Mouse (Mus musculus): ENCODE results near the gene Umad1. TPM values are rescaled to one million over a fixed set of nuclear protein-coding genes. Genes with fewer than 3 reads are reported as not detected.

The Umad1 gene
- polyA plus RNA-seq, 1 experiment from 2014 or later: 15.7 TPM

DNA sequence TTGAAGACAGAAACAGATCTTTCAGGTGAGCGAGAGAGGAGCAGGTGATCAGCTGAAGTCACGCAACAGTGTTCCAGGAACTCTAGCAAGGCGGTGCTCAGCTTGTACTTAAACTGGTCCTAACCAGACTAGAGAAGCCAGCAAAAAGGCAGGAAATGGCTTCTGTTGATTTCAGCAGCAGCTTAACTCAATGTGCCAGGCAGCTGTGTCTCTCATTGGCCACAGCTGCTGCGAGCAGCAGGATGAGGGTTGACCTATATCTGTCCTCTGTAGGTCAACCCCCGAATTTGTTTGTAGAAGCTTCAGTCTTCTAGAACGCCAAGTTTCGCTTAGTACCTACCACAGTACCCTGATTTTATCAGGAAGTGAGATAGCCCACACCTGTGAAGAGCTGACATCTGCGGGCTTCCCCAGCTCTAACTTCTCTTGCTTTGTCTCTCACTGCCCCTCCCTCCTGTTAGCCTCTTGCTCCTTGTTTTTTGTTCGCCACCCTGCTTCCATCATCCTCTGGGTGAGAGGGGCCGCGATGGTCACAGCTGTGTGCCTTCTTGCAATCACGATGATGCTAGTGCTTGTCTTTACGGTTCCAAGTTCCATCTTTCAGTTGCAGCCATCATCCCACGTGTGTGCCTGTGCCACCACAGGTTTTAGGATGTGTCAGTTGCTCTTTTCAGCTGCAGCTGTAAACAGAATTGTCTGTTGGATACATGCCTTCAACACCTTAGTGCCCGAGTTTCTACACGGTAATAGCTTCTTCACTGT is 226.5 kb downstream of the Umad1 start:
- no peak for DNase-seq
- Histone ChIP-seq H3K36me3 (no peaks in the 10 kb centered on the region), H3K4me3 (replicated peaks) (no peak overlapping the region), H3K9ac (peak overlapping the region; percentile 60; the same call in 1 of the 2 replicates), H3K4me1 (replicated peaks) (peaks cover 47% of the 10 kb centered on the region), H3K27ac (peak overlapping the region; percentile 64), H3K27me3 (no peaks in the 10 kb centered on the region), H3K4me2 (peak overlapping the region; percentile 30), H3K9me3 (replicated peaks) (no peaks in the 10 kb centered on the region)
- no peak for ATAC-seq (ENCODE audit: low read depth)
- WGBS (ENCODE audit: insufficient replicate concordance): 67% methylated on average over 16 of the region's 16 CpGs

DNA sequence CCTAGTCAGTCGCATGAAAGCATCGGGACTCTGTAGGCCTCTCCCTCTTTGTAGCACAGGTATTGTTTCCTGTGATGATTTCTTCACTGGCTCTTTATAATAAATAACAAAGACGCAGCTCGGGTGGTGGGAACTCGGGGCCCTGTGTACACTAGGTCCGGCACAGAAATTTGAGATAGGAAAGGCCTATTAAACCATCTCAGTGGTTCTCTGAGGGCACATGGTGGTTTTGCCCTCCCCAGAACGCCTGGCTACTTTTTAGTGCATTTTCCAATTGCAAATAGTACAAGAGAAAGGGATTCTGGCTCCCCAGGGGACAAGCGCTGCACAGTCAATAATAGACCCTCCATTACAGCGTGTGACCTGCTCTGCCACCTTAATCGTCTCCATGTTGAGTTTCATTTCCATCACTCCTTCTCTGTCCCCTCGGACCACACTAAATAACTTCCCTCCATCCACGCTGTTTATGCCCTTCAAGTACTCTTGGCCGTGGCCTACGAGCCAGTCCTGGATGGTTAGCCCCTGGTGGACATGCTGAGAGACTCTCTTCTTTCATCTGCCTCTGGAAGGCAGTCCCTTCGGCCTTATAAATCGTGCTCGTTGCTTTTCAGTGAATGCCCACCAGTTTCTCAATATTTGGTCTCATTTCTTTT is 227.4 kb downstream of the Umad1 start:
- no peaks in the 10 kb centered on the region for H3K9me3 ChIP-seq (replicated peaks)
- H3K4me3 ChIP-seq (replicated peaks): peak overlapping the region; percentile 43; the same call in 1 of the 2 replicates
- no peaks in the 10 kb centered on the region for H3K27me3 ChIP-seq
- peak overlapping the region; percentile 61 for H3K4me2 ChIP-seq
- DNase-seq (no peak), ATAC-seq (ENCODE audit: low read depth) (no peak)
- H3K9ac ChIP-seq: peak overlapping the region; percentile 60
- peaks cover 47% of the 10 kb centered on the region for H3K4me1 ChIP-seq (replicated peaks)
- 82% methylated on average over 17 of the region's 17 CpGs for WGBS (ENCODE audit: insufficient replicate concordance)
- peak overlapping the region; percentile 93 for H3K27ac ChIP-seq
- no peaks in the 10 kb centered on the region for H3K36me3 ChIP-seq

DNA sequence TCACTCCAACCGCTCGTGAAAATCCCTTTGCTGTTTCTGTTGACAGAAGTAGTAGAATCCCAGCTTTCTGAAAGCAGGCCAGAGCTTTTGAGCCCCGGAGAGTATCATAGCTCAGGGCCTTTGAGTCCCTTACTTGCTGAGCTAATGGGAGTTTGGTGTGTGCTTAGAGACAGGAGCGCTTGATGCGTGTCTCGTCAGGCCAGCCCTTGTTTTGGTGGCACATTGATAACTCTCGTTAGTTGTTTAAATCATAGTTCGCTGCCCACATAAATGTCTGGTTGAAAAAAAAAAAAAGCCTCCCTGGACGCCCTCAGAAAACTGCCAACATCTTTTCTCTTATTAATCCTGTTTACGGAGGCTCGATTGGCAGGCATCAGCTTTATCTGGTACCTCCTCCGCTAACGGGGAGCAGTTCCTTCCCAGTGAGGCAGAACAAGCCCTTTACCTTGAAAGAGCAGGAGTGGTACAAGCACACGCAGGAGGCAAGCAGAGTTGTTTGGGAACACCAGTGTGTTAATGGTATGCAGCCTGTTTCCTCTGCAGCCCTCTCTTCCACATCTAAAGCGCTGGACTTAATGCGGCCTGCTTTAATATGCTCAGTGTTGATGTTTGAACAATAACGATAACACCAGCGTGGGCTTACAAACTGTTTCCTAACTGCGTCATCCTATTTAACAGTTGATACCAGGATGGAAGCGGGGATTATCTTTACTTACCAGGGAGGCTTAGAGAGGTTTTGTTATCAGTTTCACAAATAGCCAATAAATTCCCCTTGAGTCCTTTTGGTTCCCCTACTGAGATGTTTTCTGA is 228.2 kb downstream of the Umad1 start:
- WGBS (ENCODE audit: insufficient replicate concordance): 28% methylated on average over 20 of the region's 20 CpGs
- Histone ChIP-seq H3K27ac (peak overlapping the region; percentile 93), H3K9me3 (replicated peaks) (no peaks in the 10 kb centered on the region), H3K4me2 (peak overlapping the region; percentile 61), H3K9ac (peak overlapping the region; percentile 60), H3K4me3 (replicated peaks) (peak overlapping the region; percentile 43), H3K36me3 (no peaks in the 10 kb centered on the region), H3K4me1 (replicated peaks) (peaks cover 47% of the 10 kb centered on the region), H3K27me3 (no peaks in the 10 kb centered on the region)
- DNase-seq (peak; percentile 44), ATAC-seq (ENCODE audit: low read depth) (peak; percentile 86)

DNA sequence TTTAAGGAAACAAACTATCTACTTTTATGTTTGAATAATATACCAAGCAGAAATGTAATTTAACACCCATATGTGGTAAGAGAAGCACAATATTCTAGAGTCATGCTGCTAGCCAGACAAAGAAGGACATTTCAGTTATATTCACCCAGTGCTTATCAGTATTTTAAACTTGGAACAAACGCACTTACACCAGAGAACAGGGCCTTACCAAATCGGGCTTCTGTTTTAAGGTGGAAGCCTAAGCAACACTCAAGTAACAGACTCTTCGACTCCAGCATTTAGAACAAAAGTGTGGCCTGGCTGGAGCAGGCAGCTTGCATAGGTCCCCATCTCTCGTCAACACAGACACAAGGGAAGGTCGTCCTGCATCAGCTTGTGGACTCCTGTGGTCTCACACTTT is 229.2 kb downstream of the Umad1 start:
- H3K4me3 ChIP-seq (replicated peaks): no peak overlapping the region
- H3K27me3 ChIP-seq: no peaks in the 10 kb centered on the region
- H3K36me3 ChIP-seq: no peaks in the 10 kb centered on the region
- no peak for DNase-seq
- H3K4me2 ChIP-seq: peak overlapping the region; percentile 27
- no peak for ATAC-seq (ENCODE audit: low read depth)
- no peaks in the 10 kb centered on the region for H3K9me3 ChIP-seq (replicated peaks)
- WGBS (ENCODE audit: insufficient replicate concordance): 29% methylated on average over 5 of the region's 5 CpGs
- peak overlapping the region; percentile 19; the same call in 1 of the 2 replicates for H3K9ac ChIP-seq
- H3K27ac ChIP-seq: peak overlapping the region; percentile 93
- peaks cover 47% of the 10 kb centered on the region for H3K4me1 ChIP-seq (replicated peaks)

DNA sequence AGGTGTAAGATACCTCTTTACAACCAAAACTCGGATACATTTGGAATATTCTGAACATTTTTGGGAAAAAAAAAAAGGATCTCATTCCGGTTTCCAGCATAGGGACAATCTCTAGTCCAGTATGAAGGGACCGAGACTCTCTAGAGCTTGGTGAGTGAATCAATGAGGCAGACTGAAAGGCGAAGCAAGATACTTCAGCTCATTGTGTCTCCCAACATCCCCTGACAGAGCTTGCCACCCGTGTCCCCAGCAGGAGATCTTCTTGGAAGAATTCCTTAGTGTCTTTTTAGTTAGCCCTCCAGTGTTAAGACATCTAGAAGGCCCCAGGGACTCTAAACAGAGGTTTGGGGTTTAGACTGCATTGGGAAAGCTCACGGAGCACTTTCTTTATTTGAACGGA is 230.2 kb downstream of the Umad1 start:
- no peaks in the 10 kb centered on the region for H3K27me3 ChIP-seq
- no peak for DNase-seq
- ATAC-seq (ENCODE audit: low read depth): no peak
- no peak overlapping the region for H3K4me2 ChIP-seq
- H3K9ac ChIP-seq: no peak overlapping the region
- WGBS (ENCODE audit: insufficient replicate concordance): 77% methylated on average over 7 of the region's 7 CpGs
- H3K9me3 ChIP-seq (replicated peaks): no peaks in the 10 kb centered on the region
- H3K4me1 ChIP-seq (replicated peaks): peaks cover 46% of the 10 kb centered on the region
- H3K4me3 ChIP-seq (replicated peaks): no peak overlapping the region
- no peaks in the 10 kb centered on the region for H3K36me3 ChIP-seq
- H3K27ac ChIP-seq: no peak overlapping the region

DNA sequence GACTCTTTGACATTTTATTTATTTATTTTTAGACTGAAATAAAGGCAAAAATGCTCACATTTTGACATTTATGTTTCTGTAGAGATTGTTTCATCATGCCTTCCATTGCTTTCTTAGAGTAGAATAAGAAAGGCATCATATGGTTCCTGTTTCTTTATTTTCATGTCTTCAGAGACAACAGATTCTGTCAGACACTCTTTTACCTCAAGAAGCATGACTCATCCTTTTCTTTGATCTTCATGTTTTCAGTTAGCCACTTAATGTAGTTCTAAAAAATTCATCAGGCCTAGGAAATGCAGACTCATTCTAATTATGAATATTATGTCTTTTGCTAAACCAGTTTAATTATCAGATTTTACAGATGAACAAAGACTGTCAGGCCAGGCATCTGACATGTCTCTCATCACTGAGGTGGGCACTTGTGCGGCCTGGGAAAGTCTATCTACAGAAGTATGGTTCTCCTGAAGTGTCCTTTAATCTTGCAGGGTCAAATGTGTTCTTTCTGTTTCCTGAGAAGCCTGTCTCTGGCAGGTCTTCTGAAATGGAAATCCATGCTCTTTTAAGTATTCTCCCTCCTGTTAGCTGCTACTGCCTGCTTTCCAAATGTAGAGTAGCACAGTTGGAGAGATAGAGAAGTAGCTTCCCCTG is 231.0 kb downstream of the Umad1 start:
- no peak overlapping the region for H3K4me3 ChIP-seq (replicated peaks)
- 76% methylated on average over 1 of the region's 1 CpGs for WGBS (ENCODE audit: insufficient replicate concordance)
- H3K4me1 ChIP-seq (replicated peaks): peaks cover 38% of the 10 kb centered on the region
- H3K27ac ChIP-seq: no peak overlapping the region
- no peaks in the 10 kb centered on the region for H3K36me3 ChIP-seq
- H3K9me3 ChIP-seq (replicated peaks): no peaks in the 10 kb centered on the region
- DNase-seq: no peak
- no peaks in the 10 kb centered on the region for H3K27me3 ChIP-seq
- no peak overlapping the region for H3K9ac ChIP-seq
- ATAC-seq (ENCODE audit: low read depth): no peak
- H3K4me2 ChIP-seq: no peak overlapping the region

- Histone ChIP-seq H3K9me3 (replicated peaks) (no peaks in the 10 kb centered on the region), H3K4me2 (no peak overlapping the region)
- DNase-seq: no peak
Measured at GRCm38 (mm10) chr6:8492248-8492647, 233.2 kb downstream of the Umad1 start.

DNA sequence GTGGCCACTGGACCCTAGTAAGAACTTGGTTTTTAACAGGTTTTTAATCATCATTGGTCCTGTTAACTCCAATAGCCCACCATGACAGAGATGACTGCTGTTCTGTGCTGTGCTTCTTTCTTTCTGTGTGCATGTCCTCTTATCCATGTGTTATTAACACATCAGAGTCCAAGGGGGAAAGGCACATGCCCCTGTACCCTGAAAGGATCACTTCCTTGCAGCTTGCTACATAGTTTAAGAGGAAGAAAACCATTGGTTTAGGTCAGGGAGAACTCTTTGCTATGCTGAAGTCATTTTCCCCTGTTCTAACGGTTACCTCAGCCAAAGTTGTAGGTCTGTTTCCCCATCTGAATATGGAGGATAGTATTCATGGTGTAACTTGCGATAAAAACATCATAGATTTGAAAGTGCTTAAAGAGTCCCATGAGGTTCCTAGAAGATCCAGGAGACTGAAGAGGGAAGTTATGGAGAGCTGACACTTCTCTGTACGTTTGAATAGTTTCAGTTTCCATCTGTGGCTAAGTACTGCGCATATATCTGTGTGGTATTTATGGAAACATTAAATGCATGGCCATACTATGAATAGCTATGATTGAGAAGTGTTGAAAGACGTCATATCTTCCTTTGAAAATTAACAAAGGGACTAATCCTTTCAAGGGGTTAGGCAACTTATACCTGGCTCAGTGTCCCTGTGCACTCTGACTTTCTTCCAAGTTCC is 236.2 kb downstream of the Umad1 start:
- WGBS (ENCODE audit: insufficient replicate concordance): 60% methylated on average over 5 of the region's 5 CpGs
- H3K27me3 ChIP-seq: no peaks in the 10 kb centered on the region
- no peaks in the 10 kb centered on the region for H3K4me1 ChIP-seq (replicated peaks)
- H3K9me3 ChIP-seq (replicated peaks): no peaks in the 10 kb centered on the region
- H3K36me3 ChIP-seq: no peaks in the 10 kb centered on the region
- no peak overlapping the region for H3K27ac ChIP-seq
- no peak for DNase-seq
- ATAC-seq (ENCODE audit: low read depth): no peak
- no peak overlapping the region for H3K4me2 ChIP-seq
- no peak overlapping the region for H3K9ac ChIP-seq
- H3K4me3 ChIP-seq (replicated peaks): no peak overlapping the region

More at GRCm38 (mm10) chr6:8492248-8492647, 233.2 kb downstream of the Umad1 start:
- Histone ChIP-seq H3K9ac (no peak overlapping the region), H3K4me3 (replicated peaks) (no peak overlapping the region), H3K4me1 (replicated peaks) (peaks cover 16% of the 10 kb centered on the region), H3K27ac (no peak overlapping the region), H3K36me3 (no peaks in the 10 kb centered on the region), H3K27me3 (no peaks in the 10 kb centered on the region)
- 73% methylated on average over 3 of the region's 3 CpGs for WGBS (ENCODE audit: insufficient replicate concordance)
- ATAC-seq (ENCODE audit: low read depth): no peak

DNA sequence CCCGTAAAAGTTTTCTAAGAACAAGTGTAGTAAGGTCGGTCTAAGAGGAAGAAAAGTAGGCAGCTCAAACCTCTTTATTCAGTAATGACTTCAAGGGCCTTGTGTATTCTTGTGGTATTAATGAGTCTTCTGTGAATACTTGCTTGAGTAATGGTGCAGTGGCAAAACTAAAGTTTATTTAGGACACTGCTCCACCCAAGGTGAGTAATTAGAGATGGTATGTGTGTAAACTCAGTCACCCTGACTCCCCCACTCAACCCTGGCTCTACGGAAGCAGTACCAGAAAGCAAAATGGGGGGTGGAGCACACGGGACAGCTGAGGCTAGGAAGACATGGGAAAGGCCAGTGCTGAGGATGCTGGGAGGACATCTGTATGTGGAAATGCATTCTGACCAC is 236.7 kb downstream of the Umad1 start:
- ATAC-seq (ENCODE audit: low read depth) (no peak), DNase-seq (no peak)
- H3K4me2 ChIP-seq: no peak overlapping the region

DNA sequence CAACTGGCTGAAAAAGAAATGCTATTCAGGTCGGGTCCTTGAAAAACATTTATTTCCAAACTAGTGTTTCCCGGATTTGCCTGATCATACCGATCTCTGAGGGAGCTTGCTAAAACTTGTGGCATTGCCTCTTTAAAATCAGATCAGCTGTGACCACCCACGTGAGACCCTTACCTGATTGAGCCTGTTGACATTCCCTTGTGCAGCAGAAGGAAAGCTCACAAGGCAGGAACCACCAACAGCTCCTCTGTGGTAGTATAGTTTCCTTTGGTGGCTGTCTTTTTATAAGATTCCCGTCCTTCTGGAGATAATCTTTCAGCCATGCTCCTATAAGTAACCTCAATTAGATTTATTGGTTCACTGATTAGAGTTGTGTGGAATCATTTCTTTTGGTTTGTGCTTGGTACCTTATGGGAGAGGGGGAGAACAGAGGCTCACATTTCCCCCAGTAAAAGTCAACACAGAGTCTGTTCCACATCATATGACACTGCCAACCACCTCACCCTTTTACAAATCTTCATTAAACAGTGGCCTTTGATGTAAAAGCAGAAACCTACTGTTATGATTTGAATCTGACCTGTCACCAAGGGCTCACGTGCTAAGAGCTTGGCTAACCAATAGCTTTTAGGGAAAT is 238.3 kb downstream of the Umad1 start:
- Histone ChIP-seq H3K4me1 (replicated peaks) (no peaks in the 10 kb centered on the region), H3K9ac (no peak overlapping the region), H3K27me3 (no peaks in the 10 kb centered on the region), H3K9me3 (replicated peaks) (no peaks in the 10 kb centered on the region), H3K36me3 (no peaks in the 10 kb centered on the region), H3K4me3 (replicated peaks) (no peak overlapping the region), H3K4me2 (no peak overlapping the region), H3K27ac (no peak overlapping the region)
- 51% methylated on average over 6 of the region's 6 CpGs for WGBS (ENCODE audit: insufficient replicate concordance)
- DNase-seq (no peak), ATAC-seq (ENCODE audit: low read depth) (no peak)

More for the DNA sequence above, 236.7 kb downstream of the Umad1 start:
- no peaks in the 10 kb centered on the region for H3K9me3 ChIP-seq (replicated peaks)
- no peak overlapping the region for H3K27ac ChIP-seq
- H3K4me1 ChIP-seq (replicated peaks): no peaks in the 10 kb centered on the region
- H3K36me3 ChIP-seq: no peaks in the 10 kb centered on the region
- H3K27me3 ChIP-seq: no peaks in the 10 kb centered on the region
- H3K4me3 ChIP-seq (replicated peaks): no peak overlapping the region
- no peak overlapping the region for H3K9ac ChIP-seq
- 75% methylated on average over 4 of the region's 4 CpGs for WGBS (ENCODE audit: insufficient replicate concordance)

Data from liver, embryonic 13.5 days (tissue).